Mouse (Mus musculus) liver, adult 2 months (tissue): ENCODE data around the gene Fam57b. TPM values are rescaled to one million over a fixed set of nuclear protein-coding genes. Genes with fewer than 3 reads are reported as not detected.

ENCODE experiments used
- DNase-seq: peaks from one replicate; pipeline ENCODE4 v3.0.0-alpha.2; 2011; ENCODE audit warnings: low read depth, low spot score; ENCODE audit errors: extremely low read depth
- H3K27ac ChIP-seq: fragments of 200-500 bp; replicated peaks from 2 replicates; pipeline ENCODE4 v1.5.1; 2012; ENCODE audit warnings: low read depth, mild to moderate bottlenecking, control low read depth, inconsistent platforms, low read length; ENCODE audit not compliant: insufficient read depth
- H3K27me3 ChIP-seq: fragments of 200-500 bp; 2 replicates; pipeline ENCODE4 v1.6.1; 2012; ENCODE audit warnings: mild to moderate bottlenecking, moderate library complexity, low read length, inconsistent platforms; ENCODE audit not compliant: control insufficient read depth, insufficient read depth
- H3K36me3 ChIP-seq: fragments of 200-500 bp; 2 replicates; pipeline ENCODE4 v1.6.1; 2012; ENCODE audit warnings: low read length, inconsistent platforms; ENCODE audit not compliant: control insufficient read depth, insufficient read depth
- H3K4me1 ChIP-seq: fragments of 200-500 bp; 2 replicates; pipeline ENCODE4 v1.6.1; 2011; ENCODE audit warnings: low read length; ENCODE audit not compliant: control insufficient read depth, insufficient read depth
- H3K4me3 ChIP-seq: fragments of 200-500 bp; 2 replicates; pipeline ENCODE4 v1.5.1; 2011; ENCODE audit warnings: low read depth, mild to moderate bottlenecking, control low read depth, low read length, moderate library complexity; ENCODE audit not compliant: insufficient read depth
- H3K79me2 ChIP-seq: fragments of 200-500 bp; 2 replicates; pipeline ENCODE4 v1.6.1; 2012; ENCODE audit warnings: inconsistent platforms, mild to moderate bottlenecking, low read length, moderate library complexity; ENCODE audit not compliant: control insufficient read depth, insufficient read depth
- H3K9ac ChIP-seq: fragments of 200-500 bp; 2 replicates; pipeline ENCODE4 v1.6.1; 2012; ENCODE audit warnings: low read depth, mild to moderate bottlenecking, control low read depth, inconsistent platforms, low read length
- CTCF ChIP-seq: fragments of 200-500 bp; IDR thresholded peaks from 2 replicates; pipeline ENCODE4 v1.5.1; 2011; ENCODE audit warnings: low read depth, low read length, control low read depth
- POLR2A ChIP-seq: fragments of 200-500 bp; IDR thresholded peaks from 2 replicates; pipeline ENCODE4 v1.6.1; 2011; ENCODE audit warnings: low read length, control low read depth; ENCODE audit not compliant: insufficient read depth; ENCODE audit errors: extremely low read depth
- WGBS: fragments of 180-500 bp; shearing (Covaris S2); methylation state at CpG from one replicate; pipeline ENCODE4 v1.1.7; 2018; 5-methylcytosine and 5-hydroxymethylcytosine counted together
- polyA plus RNA-seq: library from polyadenylated mRNA; depleted of rRNA; stranded (reverse); fragments of >200 nt; gene quantifications from 2 replicates; pipeline ENCODE4 v1.2.3, GENCODE M21; 2012
- total RNA-seq: library from RNA; depleted of rRNA; stranded (reverse); fragments of >200 nt; gene quantifications from 2 replicates; pipeline ENCODE4 v1.2.3, GENCODE M21; 2014

The Fam57b gene
- total and polyA plus RNA-seq, 2 experiments, result 0.44 TPM; not detected in 1

- no peak overlapping the region for H3K9ac ChIP-seq
- H3K4me1 ChIP-seq, result no peaks in the 10 kb centered on the region
- DNase-seq, result no peak
- H3K79me2 ChIP-seq, result no peaks in the 10 kb centered on the region
- H3K36me3 ChIP-seq, result no peaks in the 10 kb centered on the region
- no peak for TF ChIP-seq CTCF
- TF ChIP-seq POLR2A, result no peak
- no peak overlapping the region for H3K4me3 ChIP-seq
- 100% methylated on average over 1 of the region's 1 CpGs for WGBS
- H3K27ac ChIP-seq, result no peak overlapping the region
- peaks cover 4% of the 10 kb centered on the region; the same call in 1 of the 2 replicates for H3K27me3 ChIP-seq
Observed at GRCm38 (mm10) chr7:126833294-126833693, 35.8 kb downstream of the Fam57b start.

DNA sequence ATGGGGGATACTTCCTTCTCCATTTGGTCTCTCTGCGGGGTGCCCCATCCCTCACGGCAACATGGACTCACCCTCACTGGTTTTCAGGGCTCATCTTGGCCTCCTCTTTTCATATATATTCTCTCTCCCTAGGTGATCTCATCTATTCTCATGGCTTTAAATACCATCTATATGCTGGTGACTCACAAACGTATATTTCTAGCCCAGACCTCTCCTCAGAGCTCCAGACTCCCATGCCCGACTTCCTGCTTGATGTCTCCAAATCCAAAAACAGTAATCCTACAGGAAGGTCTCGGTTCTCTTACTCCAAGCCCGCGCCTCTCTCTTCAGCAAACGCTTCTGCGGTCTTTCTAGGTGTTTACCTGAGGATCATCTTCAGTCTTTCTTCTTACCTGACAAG lies 45.8 kb downstream of the Fam57b start:
- peaks cover 12% of the 10 kb centered on the region for H3K27me3 ChIP-seq
- no peak for TF ChIP-seq POLR2A
- TF ChIP-seq CTCF, result no peak
- no peak for DNase-seq
- H3K4me1 ChIP-seq, result no peaks in the 10 kb centered on the region
- 85% methylated on average over 9 of the region's 9 CpGs for WGBS
- H3K4me3 ChIP-seq, result no peak overlapping the region
- H3K27ac ChIP-seq, result no peak overlapping the region
- no peak overlapping the region for H3K9ac ChIP-seq
- no peaks in the 10 kb centered on the region for H3K79me2 ChIP-seq
- H3K36me3 ChIP-seq, result no peaks in the 10 kb centered on the region

GRCm38 (mm10) chr7:126845516-126845915 lies 48.0 kb downstream of the Fam57b start:
- Histone ChIP-seq H3K36me3 (no peaks in the 10 kb centered on the region), H3K27me3 (peaks cover 18% of the 10 kb centered on the region), H3K4me3 (no peak overlapping the region), H3K4me1 (no peaks in the 10 kb centered on the region), H3K27ac (no peak overlapping the region), H3K79me2 (no peaks in the 10 kb centered on the region), H3K9ac (no peak overlapping the region)
- TF ChIP-seq CTCF, result no peak
- no peak for TF ChIP-seq POLR2A
- 97% methylated on average over 2 of the region's 2 CpGs for WGBS
- no peak for DNase-seq

- Histone ChIP-seq H3K4me3 (peak within 1 kb of the TSS; percentile 16; the same call in 1 of the 2 replicates), H3K27me3 (peaks cover 18% of the 10 kb centered on the region), H3K79me2 (no peaks in the 10 kb centered on the region), H3K27ac (no peak within 1 kb of the TSS), H3K9ac (0 out of 2 replicates have a peak within 1 kb of the TSS, but pooled peaks have one; percentile 13), H3K36me3 (no peaks in the 10 kb centered on the region), H3K4me1 (no peaks in the 10 kb centered on the region)
- WGBS, result 52% methylated on average over 4 of the region's 4 CpGs
- TF ChIP-seq CTCF (no peak), POLR2A (no peak)
- no peak for DNase-seq
Observed at GRCm38 (mm10) chr7:126847116-126847420, 49.6 kb downstream of the Fam57b start, which contains the start of gene Doc2a. Gene Doc2a (plus strand): TSS chr7:126847416.

DNA sequence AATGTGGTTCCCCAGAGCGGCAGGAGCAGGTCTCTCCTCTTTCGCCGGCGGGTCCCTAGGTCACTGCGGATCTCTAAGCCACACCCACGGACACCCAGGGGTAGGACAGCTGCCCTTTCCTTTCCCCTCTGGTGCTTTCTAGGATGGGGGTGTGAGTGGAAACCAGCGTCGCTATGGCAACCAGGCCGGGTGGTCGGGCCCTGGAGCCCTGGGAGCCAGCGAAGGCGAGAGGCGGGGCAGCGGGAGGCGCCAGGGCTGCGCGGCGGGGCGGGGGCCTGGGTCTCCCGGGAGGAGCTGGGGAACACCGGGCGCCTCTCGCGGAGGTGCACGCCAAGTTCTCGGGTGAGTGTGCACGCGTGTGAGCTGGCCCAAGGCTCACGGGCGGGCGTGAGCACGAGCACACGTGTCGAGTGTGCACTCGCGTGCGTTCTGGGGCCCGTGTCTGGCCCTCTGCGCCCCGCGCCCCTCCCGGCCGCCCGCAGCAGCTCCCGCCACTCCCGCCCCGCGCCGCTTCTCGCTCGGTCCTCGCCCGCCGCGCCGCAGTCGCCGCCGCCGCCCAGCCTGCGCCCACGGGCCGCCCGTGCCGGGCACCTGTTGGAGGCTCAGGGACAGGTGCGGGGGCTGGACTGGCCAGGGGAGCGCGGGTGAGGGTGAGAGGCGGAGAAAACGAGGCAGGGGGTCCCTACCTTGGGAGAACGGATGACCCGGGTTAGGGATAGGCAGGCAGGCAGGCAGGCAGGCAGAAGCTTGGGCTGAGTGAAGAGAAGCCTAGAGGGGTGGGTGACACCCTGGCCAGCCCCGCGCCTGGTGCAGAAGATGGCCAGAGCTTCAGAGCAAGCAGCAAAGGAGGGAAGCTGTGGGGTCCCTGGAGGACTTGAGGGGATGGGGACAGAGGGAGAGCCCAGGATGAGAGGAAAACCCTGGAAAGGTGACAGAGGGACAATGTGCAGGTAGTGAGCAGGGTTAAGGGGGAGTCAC lies 50.2 kb downstream of the Fam57b start:
- Histone ChIP-seq H3K27me3 (peaks cover 18% of the 10 kb centered on the region), H3K36me3 (no peaks in the 10 kb centered on the region), H3K4me3 (peak overlapping the region; percentile 16; the same call in 1 of the 2 replicates), H3K79me2 (no peaks in the 10 kb centered on the region), H3K27ac (no peak overlapping the region), H3K9ac (0 out of 2 replicates have a peak overlapping the region, but pooled peaks have one; percentile 13), H3K4me1 (no peaks in the 10 kb centered on the region)
- WGBS, result 4% methylated on average over 65 of the region's 74 CpGs
- TF ChIP-seq CTCF, result no peak
- no peak for TF ChIP-seq POLR2A
- DNase-seq, result no peak

DNA sequence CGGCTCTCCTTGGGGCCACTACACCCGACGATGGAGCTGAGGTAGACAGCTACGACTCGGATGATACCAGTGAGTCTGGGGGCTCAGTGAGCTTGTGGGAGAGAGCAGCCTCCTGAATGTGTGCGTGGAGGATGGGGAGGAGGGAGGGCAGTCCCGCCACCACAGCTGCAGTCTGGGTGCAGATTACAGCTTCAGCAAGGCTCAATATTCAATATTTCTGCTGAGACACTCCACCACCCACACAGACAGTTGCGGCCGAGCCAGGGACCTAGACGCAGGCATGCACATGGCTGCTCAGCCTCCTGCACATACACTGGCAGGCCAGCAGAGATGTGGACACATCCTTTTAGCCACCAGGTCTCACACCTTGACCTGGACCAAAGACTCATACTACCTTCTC lies 51.3 kb downstream of the Fam57b start:
- no peak for DNase-seq
- WGBS, result 23% methylated on average over 10 of the region's 10 CpGs
- no peak overlapping the region for H3K27ac ChIP-seq
- no peaks in the 10 kb centered on the region for H3K4me1 ChIP-seq
- H3K36me3 ChIP-seq, result no peaks in the 10 kb centered on the region
- no peak overlapping the region for H3K4me3 ChIP-seq
- H3K27me3 ChIP-seq, result peaks cover 18% of the 10 kb centered on the region
- no peak overlapping the region for H3K9ac ChIP-seq
- TF ChIP-seq POLR2A (no peak), CTCF (no peak)
- no peaks in the 10 kb centered on the region for H3K79me2 ChIP-seq
